Mouse (Mus musculus) liver, embryonic 14.5 days (tissue): ENCODE measurements around the gene S100pbp.

ENCODE experiments used
- CTCF ChIP-seq: IDR thresholded peaks from 2 replicates; pipeline ENCODE4 v1.5.1; 2016; ENCODE audit warnings: antibody characterized with exemption, low read depth, control low read depth
- EP300 ChIP-seq: IDR thresholded peaks from 2 replicates; pipeline ENCODE4 v1.6.1; 2016; ENCODE audit warnings: antibody characterized with exemption, low read depth

DNA sequence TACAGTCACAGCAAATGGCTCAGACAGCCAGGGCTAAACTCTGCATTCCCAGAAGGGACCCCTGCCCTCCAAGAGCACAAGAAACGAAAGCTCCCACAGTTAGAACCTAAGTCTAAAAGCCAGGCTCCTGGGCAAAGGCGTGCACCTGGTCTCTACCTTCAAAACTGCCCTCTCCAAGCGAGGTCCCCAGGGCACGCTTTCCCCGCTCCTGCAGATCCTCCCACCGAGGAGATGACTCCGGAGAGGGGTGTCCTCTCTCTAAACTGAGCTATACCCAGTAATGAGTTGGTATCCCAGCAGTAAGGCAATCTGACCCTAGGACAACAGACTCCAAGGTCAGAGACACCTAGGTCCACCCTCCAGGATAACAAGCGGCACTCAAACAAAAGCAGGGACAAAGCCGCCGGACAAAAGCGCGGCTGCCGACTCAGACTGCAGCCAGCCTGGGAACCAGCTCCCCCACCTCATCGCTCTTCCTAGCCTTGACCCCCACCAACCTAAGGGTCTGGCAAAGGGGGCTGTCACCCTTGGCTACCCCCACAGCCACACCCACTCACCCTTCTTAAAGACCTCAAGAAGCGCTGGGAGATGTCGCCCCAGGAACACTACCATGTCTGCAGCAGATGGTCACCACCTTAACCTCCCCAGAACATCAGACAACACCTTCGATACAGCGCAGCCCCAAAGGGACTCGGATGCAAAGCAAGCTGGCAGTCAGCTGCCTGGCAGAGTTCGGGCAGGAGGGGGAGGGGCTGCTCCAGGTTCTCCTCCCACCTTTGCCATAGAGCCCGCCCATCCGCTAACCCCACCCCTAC lies 37.9 kb upstream of the S100pbp start:
- TF ChIP-seq CTCF (no peak), EP300 (no peak)
